Mouse (Mus musculus) hindbrain, embryonic 14.5 days (tissue): Measurements from ENCODE around the gene Tmem132d. TPM values are rescaled to one million over a fixed set of nuclear protein-coding genes. Genes with fewer than 3 reads are reported as not detected.
A peak's percentile ranks its signal among the peaks of the same experiment; 100 is the strongest.
"Not testable (repeated sequence)": the region's sequence is repeated elsewhere in the genome, so short reads cannot be mapped to it uniquely, and the experiment has no call there.

Source experiments
- ATAC-seq: fragments of 200-750 bp; cut with Nextera tagmentation; 2 replicates; pipeline ENCODE4 v1.8.0; 2017; ENCODE audit warnings: moderate number of reproducible peaks, mild to moderate bottlenecking, moderate TSS enrichment, moderate library complexity; ENCODE audit not compliant: low FRiP score
- DNase-seq: peaks from one replicate; pipeline ENCODE4 v3.0.0-alpha.2; 2015; ENCODE audit warnings: low spot score
- H3K27ac ChIP-seq: fragments of 300-500 bp; sonication (generic); 2 replicates; pipeline ENCODE4 v1.5.1; 2014; ENCODE audit warnings: mild to moderate bottlenecking, moderate library complexity
- H3K27me3 ChIP-seq: fragments of 300-500 bp; sonication (generic); 2 replicates; pipeline ENCODE4 v1.6.1; 2014; ENCODE audit warnings: mild to moderate bottlenecking, low read length, mixed read lengths; ENCODE audit not compliant: control insufficient read depth, insufficient read depth
- H3K36me3 ChIP-seq: fragments of 300-500 bp; sonication (generic); replicated peaks from 2 replicates; pipeline ENCODE4 v1.6.1; 2014; ENCODE audit not compliant: control insufficient read depth, insufficient read depth
- H3K4me1 ChIP-seq: fragments of 300-500 bp; sonication (generic); replicated peaks from 2 replicates; pipeline ENCODE4 v1.6.1; 2014; ENCODE audit warnings: antibody characterized with exemption, low read length, mixed read lengths; ENCODE audit not compliant: control insufficient read depth, insufficient read depth
- H3K4me2 ChIP-seq: fragments of 300-500 bp; sonication (generic); replicated peaks from 2 replicates; pipeline ENCODE4 v1.6.1; 2014; ENCODE audit warnings: mild to moderate bottlenecking, moderate library complexity
- H3K4me3 ChIP-seq: fragments of 300-500 bp; sonication (generic); replicated peaks from 2 replicates; pipeline ENCODE4 v1.5.1; 2014; ENCODE audit warnings: mild to moderate bottlenecking, low read length
- H3K9ac ChIP-seq: fragments of 300-500 bp; sonication (generic); 2 replicates; pipeline ENCODE4 v1.6.1; 2014
- H3K9me3 ChIP-seq: fragments of 300-500 bp; sonication (generic); 2 replicates; pipeline ENCODE4 v1.6.1; 2016; ENCODE audit warnings: low read length; ENCODE audit not compliant: control insufficient read depth
- WGBS: fragments of 180-500 bp; shearing (Covaris S2); extraction: QIAGEN DNeasy Blood & Tissue Kit; methylation state at CpG from one replicate; pipeline ENCODE4 v1.1.7; 2014; 5-methylcytosine and 5-hydroxymethylcytosine counted together
- polyA plus RNA-seq: library from polyadenylated mRNA; unstranded; fragments of >200 nt; fragmentation: Nextera tagmentation; extraction: Ambion mirVana; gene quantifications from 2 replicates; pipeline ENCODE4 v1.2.1, GENCODE M21; 2014

Tmem132d gene
- polyA plus RNA-seq, 1 experiment from 2014 or later, result 4.5 TPM

GRCm38 (mm10) chr5:128004666-128005065, 428.2 kb downstream of the Tmem132d start:
- ATAC-seq (no peak), DNase-seq (no peak)
- no peaks in the 10 kb centered on the region for H3K9me3 ChIP-seq
- no peaks in the 10 kb centered on the region for H3K36me3 ChIP-seq
- no peak overlapping the region for H3K4me2 ChIP-seq
- H3K9ac ChIP-seq, result no peak overlapping the region
- 54% methylated on average over 9 of the region's 9 CpGs for WGBS
- no peak overlapping the region for H3K4me3 ChIP-seq
- peaks cover 12% of the 10 kb centered on the region; the same call in 1 of the 2 replicates for H3K4me1 ChIP-seq
- H3K27ac ChIP-seq, result no peak overlapping the region
- H3K27me3 ChIP-seq, result no peaks in the 10 kb centered on the region

- no peak for ATAC-seq
- H3K9ac ChIP-seq, result no peak overlapping the region
- no peaks in the 10 kb centered on the region for H3K36me3 ChIP-seq
- no peaks in the 10 kb centered on the region for H3K27me3 ChIP-seq
- WGBS, result 89% methylated on average over 10 of the region's 10 CpGs
- H3K4me3 ChIP-seq, result no peak overlapping the region
- H3K9me3 ChIP-seq, result no peaks in the 10 kb centered on the region
- H3K4me1 ChIP-seq, result no peaks in the 10 kb centered on the region
- DNase-seq, result no peak
- no peak overlapping the region for H3K4me2 ChIP-seq
- no peak overlapping the region for H3K27ac ChIP-seq
Measured at GRCm38 (mm10) chr5:127996526-127997245, 436.2 kb downstream of the Tmem132d start.

DNA sequence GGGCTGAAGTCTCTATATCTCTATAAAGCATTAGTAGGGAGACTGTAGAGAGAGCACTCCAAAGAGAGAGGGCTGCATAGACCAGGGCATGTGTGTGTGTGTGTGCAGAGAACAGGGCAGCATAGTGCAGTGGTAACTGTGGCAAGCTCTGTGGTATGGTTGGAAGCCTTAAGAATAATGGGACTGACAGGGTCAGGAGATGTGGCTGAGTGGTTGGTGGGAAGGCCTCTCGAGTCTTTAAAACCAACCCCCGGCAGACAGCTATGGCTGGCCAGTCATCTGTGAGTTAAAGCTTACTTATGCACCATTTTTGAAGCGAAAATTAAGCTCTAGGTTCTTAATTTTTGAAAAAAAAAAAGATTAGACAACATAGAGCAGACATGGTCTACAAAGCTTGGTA, 439.4 kb downstream of the Tmem132d start:
- Histone ChIP-seq H3K27me3 (no peaks in the 10 kb centered on the region), H3K36me3 (no peaks in the 10 kb centered on the region), H3K9me3 (no peaks in the 10 kb centered on the region), H3K9ac (no peak overlapping the region), H3K4me3 (no peak overlapping the region), H3K27ac (no peak overlapping the region), H3K4me1 (no peaks in the 10 kb centered on the region), H3K4me2 (no peak overlapping the region)
- ATAC-seq (no peak), DNase-seq (no peak)
- 77% methylated on average over 3 of the region's 3 CpGs for WGBS

DNA sequence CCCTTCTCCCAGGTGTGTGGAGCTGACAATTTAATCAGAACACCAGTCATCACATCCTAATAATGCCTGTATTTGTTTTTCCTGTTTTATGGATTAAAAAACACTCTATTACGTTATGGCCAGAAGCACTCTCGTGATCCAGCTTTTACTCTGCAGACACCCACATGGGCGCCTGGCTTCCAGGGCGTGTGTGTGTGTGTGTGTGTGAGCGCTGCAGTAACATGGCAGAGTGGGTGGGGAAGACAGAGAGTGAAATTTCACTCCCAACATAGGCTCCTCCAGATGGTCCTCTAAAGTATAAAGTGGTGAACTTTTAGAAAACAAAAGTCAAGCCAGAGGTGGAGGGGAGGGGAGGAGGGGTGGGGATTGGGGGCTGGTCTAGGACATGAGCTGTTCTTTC, 442.1 kb downstream of the Tmem132d start:
- no peaks in the 10 kb centered on the region for H3K9me3 ChIP-seq
- no peak overlapping the region for H3K4me3 ChIP-seq
- H3K27me3 ChIP-seq, result no peaks in the 10 kb centered on the region
- WGBS, result 89% methylated on average over 5 of the region's 5 CpGs
- DNase-seq (no peak), ATAC-seq (no peak)
- H3K27ac ChIP-seq, result no peak overlapping the region
- H3K36me3 ChIP-seq, result no peaks in the 10 kb centered on the region
- H3K4me2 ChIP-seq, result no peak overlapping the region
- no peak overlapping the region for H3K9ac ChIP-seq
- H3K4me1 ChIP-seq, result no peaks in the 10 kb centered on the region

DNA sequence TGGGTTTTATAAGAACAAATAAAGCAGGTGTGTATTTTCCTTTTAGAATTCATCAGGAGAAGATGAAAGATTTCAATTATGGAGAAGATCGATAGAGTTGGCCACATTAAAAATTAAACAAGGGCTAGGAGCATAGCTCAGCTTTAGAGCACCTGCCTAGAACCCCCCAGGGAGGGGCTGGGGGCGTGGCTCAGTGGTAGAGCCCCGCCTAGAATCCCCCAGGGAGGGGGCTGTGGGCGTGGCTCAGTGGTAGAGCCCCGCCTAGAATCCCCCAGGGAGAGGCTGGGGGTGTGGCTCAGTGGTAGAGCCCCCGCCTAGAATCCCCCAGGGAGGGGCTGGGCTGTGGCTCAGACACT, 452.9 kb downstream of the Tmem132d start:
- not testable (repeated sequence) for H3K27ac ChIP-seq, H3K9ac ChIP-seq, H3K27me3 ChIP-seq, DNase-seq, H3K4me3 ChIP-seq, H3K4me1 ChIP-seq, H3K9me3 ChIP-seq, H3K4me2 ChIP-seq, ATAC-seq, H3K36me3 ChIP-seq
- WGBS, result 53% methylated on average over 6 of the region's 6 CpGs

GRCm38 (mm10) chr5:127979329-127980002, 453.4 kb downstream of the Tmem132d start:
- DNase-seq, result no peak
- 55% methylated on average over 6 of the region's 6 CpGs for WGBS

GRCm38 (mm10) chr5:127976661-127977060, 456.2 kb downstream of the Tmem132d start:
- 24% methylated on average over 10 of the region's 10 CpGs for WGBS
- no peaks in the 10 kb centered on the region for H3K9me3 ChIP-seq

More at GRCm38 (mm10) chr5:127979329-127980002, 453.4 kb downstream of the Tmem132d start:
- H3K4me2 ChIP-seq, result no peak overlapping the region
- no peaks in the 10 kb centered on the region for H3K27me3 ChIP-seq
- H3K9ac ChIP-seq, result no peak overlapping the region
- H3K27ac ChIP-seq, result no peak overlapping the region
- ATAC-seq, result no peak
- no peaks in the 10 kb centered on the region for H3K9me3 ChIP-seq
- no peaks in the 10 kb centered on the region for H3K36me3 ChIP-seq
- H3K4me3 ChIP-seq, result no peak overlapping the region
- H3K4me1 ChIP-seq, result peaks cover 3% of the 10 kb centered on the region; the same call in 1 of the 2 replicates

DNA sequence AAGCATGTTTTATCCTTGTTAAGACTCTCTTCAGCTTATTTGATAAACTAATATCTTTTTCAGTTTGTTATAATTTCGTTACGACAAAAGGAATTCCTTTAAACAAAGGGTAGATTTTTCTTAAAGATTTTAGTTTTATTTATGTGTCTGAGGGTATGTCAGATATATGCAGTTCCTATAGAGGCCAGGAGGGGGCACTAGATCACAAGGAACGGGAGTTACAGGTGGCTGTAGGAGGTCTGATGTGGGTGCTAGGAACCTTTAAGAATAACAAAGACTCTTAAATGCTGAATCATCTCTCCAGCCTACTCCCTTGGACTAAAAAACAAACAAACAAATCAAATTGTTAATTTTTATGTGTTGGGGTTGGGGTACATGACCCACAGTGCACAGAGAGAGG, 467.2 kb downstream of the Tmem132d start:
- Histone ChIP-seq H3K4me1 (no peaks in the 10 kb centered on the region), H3K27ac (no peak overlapping the region), H3K36me3 (no peaks in the 10 kb centered on the region), H3K4me2 (no peak overlapping the region), H3K27me3 (no peaks in the 10 kb centered on the region), H3K4me3 (no peak overlapping the region), H3K9me3 (0 out of 2 replicates have a peak, but pooled peaks cover 6% of the 10 kb centered on the region), H3K9ac (no peak overlapping the region)
- no peak for DNase-seq
- ATAC-seq, result no peak
- 86% methylated on average over 3 of the region's 3 CpGs for WGBS

More at GRCm38 (mm10) chr5:127976661-127977060, 456.2 kb downstream of the Tmem132d start:
- Histone ChIP-seq H3K4me3 (no peak overlapping the region), H3K4me1 (peaks cover 3% of the 10 kb centered on the region; the same call in 1 of the 2 replicates), H3K4me2 (no peak overlapping the region), H3K27ac (no peak overlapping the region), H3K27me3 (no peaks in the 10 kb centered on the region), H3K9ac (no peak overlapping the region), H3K36me3 (no peaks in the 10 kb centered on the region)
- no peak for ATAC-seq
- DNase-seq, result peak; percentile 58

DNA sequence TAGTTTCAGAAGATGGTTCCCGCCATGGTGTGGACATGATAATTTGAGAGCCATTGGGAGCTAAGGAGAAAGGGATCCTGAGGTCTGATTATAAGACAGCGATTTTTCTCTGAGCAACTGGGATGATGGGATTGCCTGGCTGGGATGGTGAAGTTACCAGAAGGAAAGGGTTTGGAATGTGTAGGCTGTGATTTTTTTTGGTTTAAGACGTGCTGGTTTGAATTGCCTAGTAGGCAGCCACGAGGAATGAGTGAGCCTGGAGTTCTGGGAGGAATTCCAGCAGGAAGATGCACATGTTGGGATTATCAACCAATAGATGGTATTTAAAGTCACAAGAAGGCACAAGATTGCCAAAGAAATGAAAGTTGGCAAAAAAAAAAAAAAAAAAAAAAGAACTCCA, 470.2 kb downstream of the Tmem132d start:
- Histone ChIP-seq H3K27me3 (no peaks in the 10 kb centered on the region), H3K9me3 (no peaks in the 10 kb centered on the region), H3K4me3 (no peak overlapping the region), H3K4me1 (no peaks in the 10 kb centered on the region), H3K4me2 (no peak overlapping the region), H3K36me3 (no peaks in the 10 kb centered on the region), H3K27ac (no peak overlapping the region), H3K9ac (no peak overlapping the region)
- WGBS, result 94% methylated on average over 4 of the region's 4 CpGs
- DNase-seq, result no peak
- no peak for ATAC-seq
